ENCODE assay signal across 8 mouse cellular contexts in the genomic region with DNA sequence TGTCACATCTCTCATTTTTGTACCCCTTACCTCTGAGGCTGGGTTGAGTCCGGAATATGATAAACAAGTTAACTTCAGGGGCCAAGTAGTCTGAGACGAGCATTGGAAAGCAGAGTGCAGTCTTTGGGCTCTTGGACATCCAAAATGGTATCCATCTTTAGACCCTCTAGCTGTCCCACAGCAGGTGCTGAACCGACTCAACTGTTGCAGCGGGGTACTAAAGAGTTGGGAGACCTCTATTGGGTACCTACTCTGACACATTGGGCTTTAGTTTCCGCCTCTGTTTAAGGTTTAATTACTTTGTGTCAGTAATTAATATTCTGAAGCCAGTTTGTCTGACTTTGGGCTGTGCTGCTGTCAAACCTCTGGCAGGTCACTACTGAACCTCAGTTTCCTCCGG. TPM values are rescaled to one million over a fixed set of nuclear protein-coding genes. Genes with fewer than 3 reads are reported as not detected.
DNase-seq lines count a peak whose midpoint lies in the region; ATAC-seq and TF ChIP-seq lines count a peak whose summit lies in the region.

No protein-coding gene starts in this region.

- DNase-seq in layer of hippocampus, adult 2 months (ENCODE audit: low spot score in 2 of 2), result no peak
- DNase-seq in layer of hippocampus, adult 11-12 months (ENCODE audit: low spot score), result no peak
- no peak for DNase-seq in limb, embryonic 11.5 days (ENCODE audit: low spot score)
- no peak for DNase-seq in cerebellum, adult 8-10 months
- no peak for DNase-seq in urinary bladder, postnatal 36 days (ENCODE audit: low spot score in 2 of 2)
- no peak for DNase-seq in cerebellum, postnatal 10 days

- no peak for ATAC-seq in forebrain, embryonic 12.5 days (ENCODE audit: low FRiP score)
- no peak for ATAC-seq in limb, embryonic 11.5 days (ENCODE audit: insufficient number of reproducible peaks, low FRiP score, low TSS enrichment, low read depth)
- ATAC-seq in neural tube, embryonic 14.5 days (ENCODE audit: low read depth), result no peak

- no peak overlapping the region for H3K27ac ChIP-seq in layer of hippocampus, adult 2 months
- H3K27ac ChIP-seq in forebrain, embryonic 12.5 days, result no peak overlapping the region
- no peak overlapping the region for H3K27ac ChIP-seq in limb, embryonic 11.5 days (replicated peaks; ENCODE audit: low read depth, low read length)
- no peak overlapping the region for H3K27ac ChIP-seq in neural tube, embryonic 14.5 days (ENCODE audit: low read depth, low read length)

- H3K4me1 ChIP-seq in forebrain, embryonic 12.5 days, result peaks cover 53% of the 10 kb centered on the region
- H3K4me1 ChIP-seq in limb, embryonic 11.5 days (ENCODE audit: control insufficient read depth, insufficient read depth, low read length), result peaks cover 51% of the 10 kb centered on the region
- H3K4me1 ChIP-seq in neural tube, embryonic 14.5 days (ENCODE audit: control insufficient read depth, insufficient read depth, low read length), result peaks cover 46% of the 10 kb centered on the region

- H3K9ac ChIP-seq in forebrain, embryonic 12.5 days, result no peak overlapping the region
- H3K9ac ChIP-seq in limb, embryonic 11.5 days (ENCODE audit: low read length), result no peak overlapping the region
- no peak overlapping the region for H3K9ac ChIP-seq in neural tube, embryonic 14.5 days (replicated peaks; ENCODE audit: low read depth, low read length)

- peak overlapping the region; percentile 100; the same call in 1 of the 2 replicates for H3K4me2 ChIP-seq in forebrain, embryonic 12.5 days
- H3K4me2 ChIP-seq in limb, embryonic 11.5 days (ENCODE audit: low read depth, severe bottlenecking), result peak overlapping the region; percentile 100
- H3K4me2 ChIP-seq in neural tube, embryonic 14.5 days (ENCODE audit: low read depth, low read length), result peak overlapping the region; percentile 100

- no peak for TF ChIP-seq CTCF in layer of hippocampus, adult 2 months (conservative IDR thresholded peaks at IDR 0.05)

- H3K9me3 ChIP-seq in forebrain, embryonic 12.5 days, result no peaks in the 10 kb centered on the region
- H3K9me3 ChIP-seq in limb, embryonic 11.5 days (ENCODE audit: control insufficient read depth, low read length), result no peaks in the 10 kb centered on the region
- no peaks in the 10 kb centered on the region for H3K9me3 ChIP-seq in neural tube, embryonic 14.5 days (ENCODE audit: control insufficient read depth, low read length)

- H3K4me3 ChIP-seq in layer of hippocampus, adult 2 months, result peak overlapping the region; percentile 64
- H3K4me3 ChIP-seq in forebrain, embryonic 12.5 days (replicated peaks), result peak overlapping the region; percentile 58; the same call in 1 of the 2 replicates
- peak overlapping the region; percentile 55; the same call in 1 of the 2 replicates for H3K4me3 ChIP-seq in limb, embryonic 11.5 days (ENCODE audit: low read depth, low read length)
- no peak overlapping the region; the same call in 1 of the 2 replicates for H3K4me3 ChIP-seq in neural tube, embryonic 14.5 days (ENCODE audit: low read depth, low read length)

- H3K27me3 ChIP-seq in forebrain, embryonic 12.5 days, result peaks cover 69% of the 10 kb centered on the region
- no peaks in the 10 kb centered on the region for H3K27me3 ChIP-seq in limb, embryonic 11.5 days (ENCODE audit: control insufficient read depth, insufficient read depth, low read length)
- no peaks in the 10 kb centered on the region for H3K27me3 ChIP-seq in neural tube, embryonic 14.5 days (ENCODE audit: control insufficient read depth, insufficient read depth, low read length)

- H3K36me3 ChIP-seq in forebrain, embryonic 12.5 days (replicated peaks), result no peaks in the 10 kb centered on the region
- peaks cover 5% of the 10 kb centered on the region; the same call in 1 of the 2 replicates for H3K36me3 ChIP-seq in limb, embryonic 11.5 days (ENCODE audit: control insufficient read depth, insufficient read depth, low read length)
- no peaks in the 10 kb centered on the region; the same call in 1 of the 2 replicates for H3K36me3 ChIP-seq in neural tube, embryonic 14.5 days (ENCODE audit: control insufficient read depth, insufficient read depth, low read length)

- 32% methylated on average over 6 of the region's 6 CpGs for WGBS in forebrain, embryonic 12.5 days
- WGBS in limb, embryonic 11.5 days, result 15% methylated on average over 6 of the region's 6 CpGs
- WGBS in neural tube, embryonic 14.5 days, result 29% methylated on average over 6 of the region's 6 CpGs

RNA-seq across cellular contexts. Expression of gene Ahdc1, which starts 26.7 kb away (rescaled TPM):
- 100 to 1,000 TPM; 108 to 113 TPM for total RNA-seq in layer of hippocampus, adult 2 months (2021)
- polyA plus RNA-seq in forebrain, embryonic 12.5 days (2016; fragmentation: Nextera tagmentation; extraction: Ambion mirVana), result 7.2 and 8.1 TPM in 2 replicates
- polyA plus RNA-seq in limb, embryonic 11.5 days (2014; fragmentation: Nextera tagmentation; extraction: Ambion mirVana), result 10.2 and 10.5 TPM in 2 replicates
- polyA plus RNA-seq in neural tube, embryonic 14.5 days (2014; fragmentation: Nextera tagmentation; extraction: Ambion mirVana), result 12.2 and 13.1 TPM in 2 replicates
